Mouse (Mus musculus): ENCODE data around the gene Uqcc3. TPM values are rescaled to one million over a fixed set of nuclear protein-coding genes. Genes with fewer than 3 reads are reported as not detected.
A peak's percentile ranks its signal among the peaks of the same experiment; 100 is the strongest.

The Uqcc3 gene
- total and polyA plus RNA-seq, 3 experiments, result 24.8 to 112 (median 41.1) TPM

DNA sequence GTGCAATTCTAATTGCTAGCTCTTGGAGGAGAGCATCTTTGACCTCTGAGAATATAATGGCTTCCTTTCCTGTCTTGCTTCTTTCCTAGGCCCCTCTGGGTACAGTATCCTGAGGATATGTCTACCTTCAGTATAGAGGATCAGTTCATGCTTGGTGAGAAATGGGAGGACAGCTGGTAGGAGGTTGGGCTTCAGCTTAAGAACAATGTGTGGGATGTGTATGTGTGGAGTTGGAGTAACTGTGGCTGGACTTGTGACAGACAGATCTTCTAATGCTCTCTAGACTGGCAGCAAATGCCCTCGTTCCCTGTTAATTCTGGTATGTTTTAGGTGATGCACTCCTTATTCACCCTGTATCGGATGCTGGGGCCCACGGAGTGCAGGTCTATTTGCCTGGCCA is 33.5 kb upstream of the Uqcc3 start:
- ATAC-seq (ENCODE audit: extremely low read depth, insufficient number of reproducible peaks, low FRiP score, poor library complexity, severe bottlenecking) (no peak), DNase-seq (ENCODE audit: low spot score) (no peak)
- TF ChIP-seq TAL1 (conservative IDR thresholded peaks at IDR 0.05; ENCODE audit: low read depth, low read length) (no peak), POLR2AphosphoS5 (IDR thresholded peaks at IDR 0.05; ENCODE audit: insufficient replicate concordance, low read depth, low read length) (no peak), GATA2 (IDR thresholded peaks at IDR 0.05; ENCODE audit: borderline replicate concordance, low read depth, low read length) (no peak), GATA1 (IDR thresholded peaks at IDR 0.05; ENCODE audit: borderline replicate concordance, low read length) (no peak), CTCF (IDR thresholded peaks at IDR 0.05; ENCODE audit: low read depth, low read length) (no peak)
- Histone ChIP-seq H3K4me3 (ENCODE audit: low read depth, low read length) (no peak overlapping the region), H3K4me1 (ENCODE audit: insufficient read depth, low read depth, low read length) (peaks cover 5% of the 10 kb centered on the region; the same call in 1 of the 2 replicates), H3K9me3 (replicated peaks) (no peaks in the 10 kb centered on the region), H3K36me3 (replicated peaks) (peaks cover 86% of the 10 kb centered on the region), H3K27me3 (ENCODE audit: insufficient read depth, low read length) (no peaks in the 10 kb centered on the region)

DNA sequence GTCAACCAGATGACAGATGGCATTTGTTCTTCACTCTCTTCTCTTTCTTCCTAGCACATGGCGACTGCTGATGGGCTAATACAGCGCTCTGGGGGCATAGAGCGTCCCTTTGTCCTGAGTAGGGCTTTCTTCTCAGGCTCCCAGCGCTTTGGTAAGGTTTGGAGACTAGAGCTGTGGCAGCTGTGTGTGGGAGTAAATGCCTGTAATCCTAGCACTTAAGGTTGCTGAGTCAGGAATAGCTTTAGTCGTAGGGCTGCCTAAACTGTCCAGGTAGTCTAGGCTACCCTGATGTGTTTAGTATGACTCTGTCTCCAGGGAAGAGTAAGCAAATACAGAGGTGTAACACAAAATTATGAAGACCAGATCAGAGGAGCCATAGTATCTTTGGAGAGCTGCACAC is 31.1 kb upstream of the Uqcc3 start:
- Histone ChIP-seq H3K36me3 (replicated peaks) (peaks cover 100% of the 10 kb centered on the region), H3K4me1 (ENCODE audit: insufficient read depth, low read depth, low read length) (peaks cover 10% of the 10 kb centered on the region), H3K9me3 (replicated peaks) (no peaks in the 10 kb centered on the region), H3K27me3 (ENCODE audit: insufficient read depth, low read length) (no peaks in the 10 kb centered on the region), H3K4me3 (ENCODE audit: low read depth, low read length) (no peak overlapping the region)
- DNase-seq (ENCODE audit: low spot score) (no peak), ATAC-seq (ENCODE audit: extremely low read depth, insufficient number of reproducible peaks, low FRiP score, poor library complexity, severe bottlenecking) (no peak)
- TF ChIP-seq TAL1 (conservative IDR thresholded peaks at IDR 0.05; ENCODE audit: low read depth, low read length), result no peak
- no peak for TF ChIP-seq CTCF (IDR thresholded peaks at IDR 0.05; ENCODE audit: low read depth, low read length)
- TF ChIP-seq POLR2AphosphoS5 (IDR thresholded peaks at IDR 0.05; ENCODE audit: insufficient replicate concordance, low read depth, low read length), result no peak
- no peak for TF ChIP-seq GATA2 (IDR thresholded peaks at IDR 0.05; ENCODE audit: borderline replicate concordance, low read depth, low read length)
- no peak for TF ChIP-seq GATA1 (IDR thresholded peaks at IDR 0.05; ENCODE audit: borderline replicate concordance, low read length)

DNA sequence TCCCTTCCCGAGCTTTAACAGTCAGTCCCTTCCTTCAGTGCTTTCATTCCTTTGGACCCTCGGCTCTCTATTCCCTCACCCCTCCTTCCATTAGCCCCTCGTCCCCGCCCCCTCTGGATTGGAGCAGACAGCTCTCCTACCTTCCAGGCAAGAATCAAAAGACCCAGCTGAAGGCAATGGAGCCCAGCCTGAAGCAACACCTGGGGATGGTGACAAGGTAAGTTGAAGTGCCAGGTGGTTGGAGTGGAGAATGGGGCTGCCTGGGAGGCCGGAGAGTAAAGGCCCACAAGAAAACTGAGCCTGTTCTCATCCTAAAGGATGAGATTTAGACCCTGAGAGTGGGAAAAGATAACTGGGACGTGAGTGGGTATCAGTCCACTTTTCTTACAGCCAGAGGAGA is 27.8 kb upstream of the Uqcc3 start:
- Histone ChIP-seq H3K4me3 (ENCODE audit: low read depth, low read length) (no peak overlapping the region), H3K4me1 (ENCODE audit: insufficient read depth, low read depth, low read length) (peaks cover 13% of the 10 kb centered on the region), H3K27me3 (ENCODE audit: insufficient read depth, low read length) (no peaks in the 10 kb centered on the region), H3K36me3 (replicated peaks) (peaks cover 98% of the 10 kb centered on the region), H3K9me3 (replicated peaks) (no peaks in the 10 kb centered on the region)
- TF ChIP-seq CTCF (IDR thresholded peaks at IDR 0.05; ENCODE audit: low read depth, low read length), result no peak
- no peak for TF ChIP-seq TAL1 (conservative IDR thresholded peaks at IDR 0.05; ENCODE audit: low read depth, low read length)
- TF ChIP-seq GATA2 (IDR thresholded peaks at IDR 0.05; ENCODE audit: borderline replicate concordance, low read depth, low read length), result no peak
- no peak for TF ChIP-seq GATA1 (IDR thresholded peaks at IDR 0.05; ENCODE audit: borderline replicate concordance, low read length)
- no peak for TF ChIP-seq POLR2AphosphoS5 (IDR thresholded peaks at IDR 0.05; ENCODE audit: insufficient replicate concordance, low read depth, low read length)
- no peak for ATAC-seq (ENCODE audit: extremely low read depth, insufficient number of reproducible peaks, low FRiP score, poor library complexity, severe bottlenecking)
- DNase-seq (ENCODE audit: low spot score), result no peak

DNA sequence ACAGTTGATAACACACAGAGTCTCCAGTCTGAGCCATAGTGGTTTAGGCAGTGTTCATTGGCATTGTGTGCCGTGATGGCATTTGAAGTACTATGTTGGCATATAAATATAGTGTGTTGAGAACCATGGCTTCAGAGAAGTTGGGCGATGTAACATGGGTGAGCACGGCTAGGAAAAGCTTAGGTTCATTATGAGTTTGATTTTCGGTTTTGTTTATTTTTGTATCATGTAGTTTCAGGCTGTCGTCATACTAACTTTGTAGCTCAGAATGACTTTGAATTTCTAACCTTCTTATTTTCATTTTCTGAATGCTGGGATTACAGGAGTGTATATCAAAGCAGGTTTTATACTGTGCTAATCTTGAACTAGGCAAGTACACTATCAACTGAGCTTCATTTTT is 22.7 kb upstream of the Uqcc3 start:
- ATAC-seq (ENCODE audit: extremely low read depth, insufficient number of reproducible peaks, low FRiP score, poor library complexity, severe bottlenecking), result no peak
- DNase-seq (ENCODE audit: low spot score), result no peak
- H3K4me1 ChIP-seq (ENCODE audit: insufficient read depth, low read depth, low read length), result peaks cover 44% of the 10 kb centered on the region
- no peak for TF ChIP-seq GATA1 (IDR thresholded peaks at IDR 0.05; ENCODE audit: borderline replicate concordance, low read length)
- no peak for TF ChIP-seq POLR2AphosphoS5 (IDR thresholded peaks at IDR 0.05; ENCODE audit: insufficient replicate concordance, low read depth, low read length)
- TF ChIP-seq CTCF (IDR thresholded peaks at IDR 0.05; ENCODE audit: low read depth, low read length), result no peak
- TF ChIP-seq TAL1 (conservative IDR thresholded peaks at IDR 0.05; ENCODE audit: low read depth, low read length), result no peak
- TF ChIP-seq GATA2 (IDR thresholded peaks at IDR 0.05; ENCODE audit: borderline replicate concordance, low read depth, low read length), result no peak
- H3K36me3 ChIP-seq (replicated peaks), result peaks cover 88% of the 10 kb centered on the region
- H3K4me3 ChIP-seq (ENCODE audit: low read depth, low read length), result no peak overlapping the region
- no peaks in the 10 kb centered on the region for H3K9me3 ChIP-seq (replicated peaks)
- H3K27me3 ChIP-seq (ENCODE audit: insufficient read depth, low read length), result no peaks in the 10 kb centered on the region

DNA sequence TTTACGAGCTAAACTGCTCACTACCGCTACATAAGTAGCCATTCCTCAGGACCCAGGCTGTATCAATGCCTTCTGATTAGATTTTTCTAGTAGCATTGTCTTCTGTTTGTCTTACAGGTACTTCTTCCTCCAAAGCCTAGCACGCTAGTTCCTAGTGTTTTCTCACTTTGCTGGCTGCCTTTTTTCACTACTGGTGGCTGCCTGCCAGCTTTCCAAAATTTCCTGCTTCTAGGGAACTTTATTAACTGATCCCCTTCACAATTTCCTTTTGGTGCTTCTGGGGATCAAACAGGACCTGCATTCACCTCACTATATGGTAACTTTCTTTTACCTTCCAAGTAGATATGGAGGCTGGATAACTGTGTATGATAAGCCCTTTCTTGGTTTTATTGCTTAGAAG is 18.4 kb upstream of the Uqcc3 start:
- TF ChIP-seq GATA1 (IDR thresholded peaks at IDR 0.05; ENCODE audit: borderline replicate concordance, low read length), result no peak
- no peak for TF ChIP-seq POLR2AphosphoS5 (IDR thresholded peaks at IDR 0.05; ENCODE audit: insufficient replicate concordance, low read depth, low read length)
- TF ChIP-seq GATA2 (IDR thresholded peaks at IDR 0.05; ENCODE audit: borderline replicate concordance, low read depth, low read length), result no peak
- TF ChIP-seq TAL1 (conservative IDR thresholded peaks at IDR 0.05; ENCODE audit: low read depth, low read length), result no peak
- TF ChIP-seq CTCF (IDR thresholded peaks at IDR 0.05; ENCODE audit: low read depth, low read length), result no peak
- ATAC-seq (ENCODE audit: extremely low read depth, insufficient number of reproducible peaks, low FRiP score, poor library complexity, severe bottlenecking), result no peak
- H3K27me3 ChIP-seq (ENCODE audit: insufficient read depth, low read length), result no peaks in the 10 kb centered on the region
- peaks cover 78% of the 10 kb centered on the region for H3K36me3 ChIP-seq (replicated peaks)
- peaks cover 5% of the 10 kb centered on the region for H3K9me3 ChIP-seq (replicated peaks)
- DNase-seq (ENCODE audit: low spot score), result no peak
- peak overlapping the region; percentile 95 for H3K4me3 ChIP-seq (ENCODE audit: low read depth, low read length)
- H3K4me1 ChIP-seq (ENCODE audit: insufficient read depth, low read depth, low read length), result peaks cover 68% of the 10 kb centered on the region

DNA sequence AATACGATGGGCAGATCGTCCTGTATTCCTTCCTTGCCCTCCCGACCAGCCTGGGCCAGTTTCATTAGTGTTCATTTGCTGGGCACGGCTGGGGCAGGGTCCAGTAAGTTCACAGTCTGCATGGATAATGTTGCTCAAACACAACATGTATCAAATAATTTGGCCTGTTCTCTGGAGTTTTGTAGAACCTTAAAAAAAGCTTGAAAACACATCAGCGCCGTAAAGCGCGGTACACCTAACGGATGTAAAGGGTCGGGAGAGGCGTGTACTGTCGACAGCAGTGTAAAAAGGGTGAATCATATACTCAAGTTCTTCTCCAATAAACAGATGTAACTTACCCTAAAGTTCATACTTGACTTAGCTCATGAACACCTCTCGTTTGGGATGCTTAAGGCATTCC is 17.9 kb upstream of the Uqcc3 start:
- TF ChIP-seq GATA1 (IDR thresholded peaks at IDR 0.05; ENCODE audit: borderline replicate concordance, low read length) (no peak), CTCF (IDR thresholded peaks at IDR 0.05; ENCODE audit: low read depth, low read length) (no peak), GATA2 (IDR thresholded peaks at IDR 0.05; ENCODE audit: borderline replicate concordance, low read depth, low read length) (no peak), TAL1 (conservative IDR thresholded peaks at IDR 0.05; ENCODE audit: low read depth, low read length) (no peak), POLR2AphosphoS5 (IDR thresholded peaks at IDR 0.05; ENCODE audit: insufficient replicate concordance, low read depth, low read length) (no peak)
- ATAC-seq (ENCODE audit: extremely low read depth, insufficient number of reproducible peaks, low FRiP score, poor library complexity, severe bottlenecking), result no peak
- H3K9me3 ChIP-seq (replicated peaks), result peaks cover 5% of the 10 kb centered on the region
- H3K4me3 ChIP-seq (ENCODE audit: low read depth, low read length), result peak overlapping the region; percentile 95
- H3K27me3 ChIP-seq (ENCODE audit: insufficient read depth, low read length), result no peaks in the 10 kb centered on the region
- peaks cover 71% of the 10 kb centered on the region for H3K4me1 ChIP-seq (ENCODE audit: insufficient read depth, low read depth, low read length)
- H3K36me3 ChIP-seq (replicated peaks), result peaks cover 73% of the 10 kb centered on the region
- DNase-seq (ENCODE audit: low spot score), result no peak

Data from G1E (cell line).